Mouse (Mus musculus) gastrocnemius, adult 8-10 months (tissue): ENCODE data around the gene Lrch3. TPM values are rescaled to one million over a fixed set of nuclear protein-coding genes. Genes with fewer than 3 reads are reported as not detected.
"Not testable (repeated sequence)": the region's sequence is repeated elsewhere in the genome, so short reads cannot be mapped to it uniquely, and the experiment has no call there.

Experiments
- DNase-seq, 2 experiments: peaks; one replicate each; pipeline ENCODE4 v3.0.0; 2022; ENCODE audit warnings: low spot score in 2 of 2
- total RNA-seq, 4 experiments: library from RNA; stranded (reverse); gene quantifications; 2 replicates each; pipeline ENCODE4 v1.2.4; 2022

Gene Lrch3
- 10 to 100 TPM; 11.6 to 15.3 (median 13.8) TPM for total RNA-seq

GRCm38 (mm10) chr16:32913937-32914881 is at the start of gene Lrch3:
TSS of gene Lrch3 (plus strand) at chr16:32914100.
- DNase-seq = peak; percentile 88 to 90

DNA sequence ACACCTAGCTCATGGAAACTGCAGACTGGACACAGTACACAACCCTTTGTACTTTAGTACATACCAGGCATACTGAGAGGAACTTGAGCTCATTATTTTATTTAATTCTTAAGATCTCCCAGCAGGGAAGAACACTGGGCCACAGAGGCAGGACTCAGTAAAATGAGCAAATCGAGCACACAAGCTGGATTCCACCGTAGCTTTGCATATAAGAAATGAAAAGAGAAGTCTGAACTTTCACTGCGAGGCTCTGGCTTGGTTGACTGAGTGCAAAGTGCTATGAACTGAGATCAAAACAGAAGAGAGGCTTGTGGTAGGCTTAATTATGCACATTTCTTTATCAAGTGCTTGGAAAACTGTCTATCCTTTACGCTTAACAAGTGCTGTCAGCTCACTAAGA is 48.5 kb upstream of the Lrch3 start:
- no peak for DNase-seq

GRCm38 (mm10) chr16:32866713-32867112 is 47.2 kb upstream of the Lrch3 start:
- DNase-seq = no peak

DNA sequence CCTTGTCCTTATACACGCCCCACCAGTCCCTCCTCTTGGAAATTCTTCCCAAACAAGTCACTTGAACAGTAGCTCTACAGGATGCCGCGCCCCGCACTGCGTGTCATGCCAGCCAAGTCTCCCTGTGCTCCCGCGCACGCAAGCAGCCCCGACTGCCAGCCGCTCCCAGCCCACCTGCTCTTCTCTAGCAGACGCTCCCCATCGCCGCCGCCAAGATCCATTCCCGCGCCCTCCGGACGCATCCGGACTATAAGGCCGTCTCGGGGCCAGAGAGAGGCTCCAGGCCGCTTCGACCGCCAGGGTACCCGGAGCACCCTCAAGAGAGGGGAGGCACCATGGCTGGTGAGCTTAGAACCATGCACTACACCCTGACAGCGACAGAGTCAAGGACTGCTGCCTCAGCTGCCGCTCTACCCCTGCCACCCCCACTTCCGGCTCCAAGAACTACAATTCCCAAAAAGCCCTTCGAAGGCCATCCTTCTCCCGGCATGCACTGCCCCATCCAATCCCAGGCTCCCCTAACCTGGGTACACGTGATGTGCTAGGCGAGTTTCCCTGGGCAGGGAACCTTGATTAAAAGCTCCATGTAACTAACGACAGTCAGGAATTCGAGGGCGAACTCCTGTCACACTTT is 45.9 kb upstream of the Lrch3 start:
- peak; percentile 72 to 79 for DNase-seq

DNA sequence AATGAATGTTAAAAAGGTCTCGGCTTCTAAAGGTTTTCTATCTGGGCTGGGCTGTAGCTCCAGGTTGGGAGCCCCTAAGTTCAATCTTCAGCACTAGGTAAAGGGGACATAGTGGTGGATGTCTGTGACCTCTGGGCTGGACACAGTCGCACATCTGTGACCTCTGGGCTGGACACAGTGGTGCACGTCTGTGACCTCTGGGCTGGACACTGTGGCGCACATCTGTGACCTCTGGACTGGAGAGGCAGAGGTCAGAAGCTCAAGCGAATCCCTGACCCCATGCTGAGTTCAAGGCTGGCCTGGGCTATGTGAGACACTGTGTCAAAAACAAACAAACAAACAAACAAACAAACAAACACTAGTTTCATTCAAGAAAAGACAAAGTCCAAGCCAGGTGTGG is 43.7 kb upstream of the Lrch3 start:
- DNase-seq = no peak

GRCm38 (mm10) chr16:32873366-32873765 is 40.5 kb upstream of the Lrch3 start:
- DNase-seq = no peak

GRCm38 (mm10) chr16:32875281-32875680 is 38.6 kb upstream of the Lrch3 start:
- not testable (repeated sequence) for DNase-seq

DNA sequence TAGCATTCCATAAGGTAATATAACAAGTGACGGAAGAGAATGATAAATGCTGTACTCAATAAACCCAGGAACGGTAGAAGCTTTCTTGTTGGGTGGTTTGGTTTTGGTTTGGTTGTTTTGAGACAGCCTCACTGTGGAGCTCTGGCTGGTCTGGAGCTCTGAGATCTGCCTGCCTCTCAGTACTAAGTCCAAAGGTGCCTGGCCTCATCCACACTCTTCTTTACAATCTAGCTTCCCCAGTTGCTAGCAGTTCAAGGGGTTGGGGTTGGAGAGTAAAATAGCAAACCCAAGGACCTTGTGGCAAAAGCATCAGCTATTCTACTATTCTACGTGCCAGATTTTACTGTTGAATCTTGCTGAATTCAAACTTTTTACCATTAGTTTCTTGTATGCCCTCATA is 38.1 kb upstream of the Lrch3 start:
- DNase-seq = no peak

DNA sequence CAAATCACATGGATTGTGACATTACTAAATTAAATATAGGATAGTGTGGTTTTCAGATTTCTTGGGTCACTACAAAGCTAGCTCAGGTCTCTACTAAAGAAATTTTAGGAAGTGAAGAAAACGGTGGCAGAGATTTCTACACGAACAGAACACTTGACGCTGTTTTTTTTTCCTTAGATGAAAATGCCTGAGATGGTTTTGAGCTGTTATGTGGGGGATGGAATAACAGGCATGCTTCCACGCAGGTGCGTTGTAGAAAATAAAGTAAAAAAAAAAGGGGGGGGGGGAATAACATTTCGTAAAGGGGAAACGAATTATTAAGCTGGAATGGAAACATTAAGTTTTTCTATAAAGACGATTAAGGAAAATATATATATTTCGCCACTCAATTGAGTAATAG is 37.1 kb upstream of the Lrch3 start:
- no peak for DNase-seq

DNA sequence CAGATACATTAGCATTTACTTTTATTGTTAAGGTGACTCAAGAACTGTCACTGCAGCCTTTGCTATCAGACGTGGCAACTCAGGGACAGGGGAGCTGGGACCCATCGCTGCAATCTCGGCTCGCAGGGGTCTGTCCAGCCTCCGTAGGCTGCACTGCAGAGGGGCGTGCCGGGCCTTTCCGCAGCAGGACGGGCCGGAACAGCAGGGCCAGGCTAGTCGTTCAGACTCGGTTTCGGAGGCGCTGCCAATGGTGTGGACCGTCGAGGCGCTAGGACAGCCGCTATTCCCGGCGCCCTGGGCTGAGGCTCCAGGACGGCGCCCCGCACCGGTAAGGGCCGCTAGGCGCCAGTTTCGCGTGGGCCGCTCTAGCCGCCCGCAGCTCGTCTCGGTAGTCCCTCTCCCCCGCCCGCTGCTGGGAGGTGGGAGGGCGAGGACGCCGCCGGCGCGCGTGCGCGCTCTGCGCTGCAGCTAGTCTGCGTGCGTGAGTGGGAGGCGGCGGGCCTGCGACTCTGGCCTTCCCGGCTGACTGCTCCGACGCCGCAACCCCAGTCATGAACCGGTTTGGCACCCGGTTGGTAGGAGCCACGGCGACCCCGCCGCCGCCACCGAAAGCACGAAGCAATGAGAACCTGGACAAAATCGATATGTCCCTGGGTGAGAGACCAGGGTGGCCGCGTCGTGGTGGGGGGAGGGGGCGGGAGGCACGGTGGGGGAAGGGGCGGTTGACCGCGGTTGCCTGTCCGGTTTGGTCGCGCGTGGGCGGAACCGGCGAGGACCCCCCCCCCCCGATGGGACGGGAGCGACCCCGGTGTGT is 36.4 kb upstream of the Lrch3 start, which contains the start of the genes Fyttd1 and Rubcn:
Fyttd1 (plus strand) TSS at position 158 of the 814 bp plus-strand sequence.
Rubcn (minus strand) TSS at position 424 of the 814 bp plus-strand sequence.
- DNase-seq = peak; percentile 91 to 95

DNA sequence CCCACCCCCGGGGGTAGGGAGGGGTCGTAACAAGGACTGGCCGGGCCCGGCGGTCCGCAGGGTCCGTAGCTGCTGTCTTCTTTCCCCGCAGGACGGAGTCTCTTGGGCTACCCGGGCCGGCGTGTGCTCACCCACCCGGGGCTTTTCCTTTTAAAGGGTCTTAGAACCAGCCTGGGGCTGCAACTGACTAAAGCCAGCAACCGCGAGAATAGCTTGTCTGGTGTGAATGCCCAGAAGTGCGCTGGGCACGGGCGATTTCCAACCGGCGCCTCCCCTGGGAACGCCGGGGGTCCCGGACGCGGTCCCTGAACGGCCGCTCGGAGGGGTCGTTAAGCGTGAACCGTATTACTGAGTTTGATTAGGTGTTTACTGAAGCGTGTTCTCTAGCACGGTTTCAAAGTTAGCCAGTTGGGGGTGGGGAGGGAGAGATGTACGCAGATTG is 35.7 kb upstream of the Lrch3 start:
- DNase-seq = no peak

- DNase-seq = no peak
Measured at GRCm38 (mm10) chr16:32878972-32879926, 34.7 kb upstream of the Lrch3 start.

DNA sequence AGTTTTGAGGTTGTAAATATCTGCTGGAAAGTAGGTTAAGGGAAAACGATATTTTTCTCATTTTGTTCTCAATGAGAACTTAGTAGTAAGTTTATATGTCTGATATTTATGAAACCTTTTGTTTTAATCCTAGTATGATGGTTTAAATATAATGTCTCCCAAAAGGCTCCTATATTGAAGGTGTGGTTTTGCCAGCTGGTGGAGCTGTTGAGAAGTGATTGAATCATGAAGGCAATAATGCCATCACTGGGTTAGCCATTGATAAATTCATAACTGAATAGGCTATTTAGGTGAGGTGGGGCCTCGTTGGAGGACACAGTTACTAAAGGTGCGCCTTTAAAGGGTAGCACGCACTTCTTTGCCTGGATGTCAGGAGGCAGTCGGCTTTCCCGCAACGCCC is 32.4 kb upstream of the Lrch3 start:
- DNase-seq = no peak

DNA sequence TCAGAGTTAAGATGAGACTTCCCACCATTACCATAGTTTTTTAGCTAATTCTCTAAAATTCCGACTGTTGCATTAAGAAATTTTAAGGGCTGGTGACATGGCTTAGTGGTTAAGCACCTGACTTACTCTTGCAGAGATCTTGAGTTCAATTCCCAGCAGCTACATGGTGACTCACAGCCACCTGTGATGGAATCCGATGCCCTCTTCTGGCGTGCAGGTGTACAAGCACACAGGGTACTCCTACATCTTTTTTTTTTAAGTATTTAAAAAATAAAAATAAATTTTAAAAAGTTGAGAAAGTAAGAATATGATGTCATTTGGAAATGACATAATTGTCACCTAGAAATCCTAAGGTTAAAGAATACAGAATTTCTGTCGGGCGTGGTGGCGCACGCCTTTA is 25.9 kb upstream of the Lrch3 start:
- no peak for DNase-seq

GRCm38 (mm10) chr16:32889881-32890280 is 24.0 kb upstream of the Lrch3 start:
- DNase-seq = no peak

DNA sequence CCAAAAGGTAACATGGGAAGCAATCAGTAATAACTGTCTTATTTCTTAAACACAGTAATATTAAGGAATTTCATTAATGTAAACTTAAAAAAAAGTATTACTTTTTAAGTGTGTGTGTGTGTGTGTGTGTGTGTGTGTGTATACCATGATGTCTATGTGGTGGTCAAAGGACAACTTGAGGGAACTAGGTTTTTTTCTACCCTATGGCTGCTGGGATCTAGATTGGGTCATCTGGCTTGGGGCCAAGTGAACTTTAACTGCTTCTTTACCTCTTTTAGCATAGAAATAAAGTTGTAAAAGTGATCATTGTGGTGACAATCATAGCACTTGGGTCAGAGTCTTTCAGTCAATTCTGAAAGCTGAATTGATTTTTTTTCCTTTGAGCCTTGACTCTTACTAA is 17.8 kb upstream of the Lrch3 start:
- no peak for DNase-seq

- DNase-seq = no peak
Measured at GRCm38 (mm10) chr16:32901360-32902050, 12.4 kb upstream of the Lrch3 start.

DNA sequence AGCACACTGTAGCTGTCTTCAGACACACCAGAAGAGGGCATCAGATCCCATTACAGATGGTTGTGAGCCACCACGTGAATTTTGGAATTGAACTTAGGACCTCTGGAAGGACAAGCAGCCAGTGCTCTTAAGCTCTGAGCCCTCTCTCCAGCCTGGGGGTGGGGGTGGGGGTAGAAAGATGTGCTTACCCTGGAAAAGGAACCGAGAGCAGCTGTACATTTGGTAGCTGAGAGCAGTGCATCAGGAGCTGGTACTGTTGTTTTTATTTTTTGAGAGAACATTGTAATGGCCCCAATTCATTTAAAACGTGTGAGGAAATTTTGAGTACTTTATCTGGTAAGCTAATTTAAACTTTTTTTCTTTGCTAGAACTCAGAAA is 11.9 kb upstream of the Lrch3 start:
- DNase-seq = no peak

GRCm38 (mm10) chr16:32906186-32906585 is 7.7 kb upstream of the Lrch3 start:
- no peak for DNase-seq

DNA sequence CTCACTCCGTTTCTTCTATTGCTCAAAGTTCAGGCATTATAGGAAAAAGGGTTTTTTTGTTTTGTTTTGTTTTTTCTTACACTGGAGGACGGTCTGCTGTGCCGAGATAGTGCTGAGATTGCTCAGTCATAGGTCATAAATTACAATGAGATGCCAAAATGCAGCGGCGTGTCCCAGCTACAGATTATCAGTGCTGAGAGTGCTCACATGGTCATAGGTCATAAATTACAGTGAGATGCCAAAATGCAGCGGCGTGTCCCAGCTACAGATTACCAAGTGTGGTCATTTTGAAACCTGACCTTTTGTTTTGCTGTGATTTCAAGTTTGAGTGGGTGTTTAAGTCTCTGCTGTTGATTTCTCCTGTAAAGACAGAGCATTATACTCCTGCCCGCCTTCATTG is 7.2 kb upstream of the Lrch3 start:
- DNase-seq = no peak
